Mouse (Mus musculus) C2C12 (cell line): ENCODE measurements at regions not wholly inside any gene's neighbourhood (a gene's known extent, or its start where the extent isn't known, plus 50 kb on each side); places are given as distances from the start of the nearest gene placed in this dataset.

Source experiments
- CTCF ChIP-seq: IDR thresholded peaks from one replicate; pipeline ENCODE4 v1.5.1; 2011; ENCODE audit not compliant: control insufficient read depth, insufficient read depth, insufficient read length
- FOSL1 ChIP-seq: IDR thresholded peaks from one replicate; pipeline ENCODE4 v1.8.0; 2011; ENCODE audit warnings: mild to moderate bottlenecking, low read length; ENCODE audit not compliant: poor library complexity, insufficient read depth, severe bottlenecking
- MAX ChIP-seq: IDR thresholded peaks from one replicate; pipeline ENCODE4 v1.6.1; 2011; ENCODE audit warnings: mild to moderate bottlenecking, control low read depth
- MYOD1 ChIP-seq: IDR thresholded peaks from one replicate; pipeline ENCODE4 v1.6.1; 2011; ENCODE audit warnings: low read depth; ENCODE audit not compliant: control insufficient read depth, insufficient read length
- USF1 ChIP-seq: IDR thresholded peaks from one replicate; pipeline ENCODE4 v1.6.1; 2011; ENCODE audit warnings: low read depth, mild to moderate bottlenecking, control low read depth, moderate library complexity

DNA sequence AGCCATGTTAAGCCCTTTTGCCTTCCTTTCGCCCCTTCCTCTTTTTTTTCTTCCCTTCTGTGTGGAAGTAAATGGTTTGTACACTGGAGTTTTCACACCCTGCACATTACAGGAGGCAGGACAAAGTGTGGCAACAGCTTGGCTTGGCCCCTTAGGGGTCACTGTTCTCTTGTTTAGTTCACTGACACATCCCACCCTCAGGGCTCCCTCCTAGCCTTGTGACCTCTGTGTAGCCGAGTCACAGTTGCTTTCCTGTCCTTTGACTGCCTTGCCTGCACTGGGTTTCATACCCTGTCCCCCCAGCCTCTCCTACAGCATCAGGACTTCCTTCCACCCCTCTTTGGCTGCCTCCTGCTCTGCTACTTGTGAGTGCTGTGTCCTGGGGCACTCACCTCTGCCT, 835.6 kb upstream of the Car8 start:
- TF ChIP-seq CTCF (no peak), MAX (no peak), USF1 (no peak), FOSL1 (no peak), MYOD1 (no peak)
